Mouse (Mus musculus) kidney, adult 2 months (tissue): ENCODE measurements around the gene Olfr994. TPM values are rescaled to one million over a fixed set of nuclear protein-coding genes. Genes with fewer than 3 reads are reported as not detected.

Experiments used
- DNase-seq: peaks from one replicate; pipeline ENCODE4 v3.0.0; 2021
- H3K27ac ChIP-seq: fragments of 200-500 bp; 2 replicates; pipeline ENCODE4 v1.5.1; 2012; ENCODE audit warnings: low read depth, low read length, control low read depth, inconsistent platforms; ENCODE audit not compliant: insufficient read depth
- H3K27me3 ChIP-seq: fragments of 200-500 bp; replicated peaks from 2 replicates; pipeline ENCODE4 v1.6.1; 2012; ENCODE audit warnings: mild to moderate bottlenecking, moderate library complexity, low read length, inconsistent platforms; ENCODE audit not compliant: control insufficient read depth, insufficient read depth
- H3K36me3 ChIP-seq: fragments of 200-500 bp; 2 replicates; pipeline ENCODE4 v1.6.1; 2012; ENCODE audit warnings: mild to moderate bottlenecking, moderate library complexity, low read length, inconsistent platforms; ENCODE audit not compliant: control insufficient read depth, insufficient read depth
- H3K4me1 ChIP-seq: fragments of 200-500 bp; 2 replicates; pipeline ENCODE4 v1.6.1; 2011; ENCODE audit warnings: low read length; ENCODE audit not compliant: control insufficient read depth, insufficient read depth
- H3K4me3 ChIP-seq: fragments of 200-500 bp; 2 replicates; pipeline ENCODE4 v1.5.1; 2011; ENCODE audit warnings: mild to moderate bottlenecking, low read depth, low read length, control low read depth; ENCODE audit not compliant: insufficient read depth
- CTCF ChIP-seq: fragments of 200-500 bp; conservative IDR thresholded peaks from 2 replicates; pipeline ENCODE4 v1.5.1; 2011; ENCODE audit warnings: low read depth, mild to moderate bottlenecking, control low read depth, low read length, moderate library complexity, mixed read lengths; ENCODE audit not compliant: insufficient read depth, insufficient read length
- POLR2A ChIP-seq: fragments of 200-500 bp; IDR thresholded peaks from one replicate; pipeline ENCODE4 v1.6.1; 2011; ENCODE audit warnings: low read depth, low read length, control low read depth
- WGBS: fragments of 180-500 bp; shearing (Covaris S2); methylation state at CpG from one replicate; pipeline ENCODE4 v1.1.7; 2018; 5-methylcytosine and 5-hydroxymethylcytosine counted together
- polyA plus RNA-seq: library from polyadenylated mRNA; depleted of rRNA; stranded (reverse); fragments of >200 nt; gene quantifications from 2 replicates; pipeline ENCODE4 v1.2.3, GENCODE M21; 2012; rRNA removed

Gene Olfr994
- polyA plus RNA-seq, result not detected in 2 replicates

DNA sequence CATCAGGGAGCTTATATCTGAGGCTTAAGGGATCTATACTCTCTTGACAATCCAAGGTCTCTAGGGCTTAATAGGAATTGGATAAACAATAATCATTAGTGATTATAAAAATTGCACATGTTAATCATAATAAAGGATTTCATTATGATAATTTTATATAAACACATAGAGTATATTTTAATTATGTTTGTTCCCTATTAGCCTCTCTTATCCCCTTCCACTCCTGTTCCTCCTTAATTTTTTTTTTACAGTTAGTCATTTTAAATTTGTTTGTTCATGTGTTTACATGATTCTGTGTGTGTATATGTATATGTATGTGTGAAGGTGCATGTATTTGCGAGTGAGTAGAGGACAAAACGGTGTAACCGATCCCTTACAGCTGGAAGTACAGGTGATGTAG is at the start of gene Olfr994:
Gene Olfr994, minus strand, starts transcription at position 101 of the 400 bp plus-strand sequence.
- Histone ChIP-seq H3K27me3 (no peaks in the 10 kb centered on the region), H3K4me3 (no peak within 1 kb of the TSS), H3K27ac (no peak within 1 kb of the TSS), H3K4me1 (no peaks in the 10 kb centered on the region), H3K36me3 (no peaks in the 10 kb centered on the region)
- no peak for TF ChIP-seq CTCF
- TF ChIP-seq POLR2A, result no peak
- WGBS, result 94% methylated on average over 3 of the region's 3 CpGs
- DNase-seq, result no peak

- no peaks in the 10 kb centered on the region for H3K4me1 ChIP-seq
- H3K36me3 ChIP-seq, result no peaks in the 10 kb centered on the region
- H3K27ac ChIP-seq, result no peak overlapping the region
- no peaks in the 10 kb centered on the region for H3K27me3 ChIP-seq
- DNase-seq, result peak; percentile 6
- WGBS, result 62% methylated on average over 3 of the region's 3 CpGs
- TF ChIP-seq POLR2A (no peak), CTCF (no peak)
- H3K4me3 ChIP-seq, result no peak overlapping the region
Observed at GRCm38 (mm10) chr2:85466801-85467325, 30.6 kb upstream of the Olfr994 start.

- no peak within 1 kb of the TSS for H3K4me3 ChIP-seq
- H3K27me3 ChIP-seq, result no peaks in the 10 kb centered on the region
- H3K27ac ChIP-seq, result no peak within 1 kb of the TSS
- no peak for TF ChIP-seq POLR2A
- no peak for TF ChIP-seq CTCF
- H3K4me1 ChIP-seq, result no peaks in the 10 kb centered on the region
- DNase-seq, result no peak
- no peaks in the 10 kb centered on the region for H3K36me3 ChIP-seq
- WGBS, result 29% methylated on average over 1 of the region's 1 CpGs
Observed at GRCm38 (mm10) chr2:85443539-85443938, 7.3 kb upstream of the Olfr994 start, which contains the start of gene Olfr995. Olfr995 (minus strand) TSS chr2:85443639.

GRCm38 (mm10) chr2:85442546-85442945 is 6.3 kb upstream of the Olfr994 start:
- no peak for DNase-seq
- no peak for TF ChIP-seq CTCF
- TF ChIP-seq POLR2A, result no peak
- Histone ChIP-seq H3K36me3 (no peaks in the 10 kb centered on the region), H3K27me3 (no peaks in the 10 kb centered on the region), H3K4me1 (no peaks in the 10 kb centered on the region), H3K4me3 (no peak overlapping the region), H3K27ac (no peak overlapping the region)

DNA sequence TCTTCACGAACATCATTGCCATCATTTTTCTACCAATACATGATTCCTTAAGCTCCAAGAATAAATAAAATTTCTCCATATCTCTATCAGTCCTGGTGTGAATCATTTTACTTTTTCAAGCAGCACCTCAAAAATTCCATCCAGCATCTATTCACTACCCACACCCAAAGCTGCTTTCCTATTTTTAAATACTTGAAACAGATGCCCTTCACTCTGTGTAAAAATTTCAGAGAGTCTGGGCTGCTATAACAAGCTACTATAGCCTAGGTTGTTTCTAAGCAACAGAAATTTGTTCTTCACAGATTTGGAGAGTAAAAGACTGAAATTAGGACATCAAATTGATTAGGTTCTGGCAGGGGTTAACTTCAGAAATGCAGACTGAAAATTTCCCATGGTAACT is 10.4 kb downstream of the Olfr994 start:
- no peaks in the 10 kb centered on the region for H3K36me3 ChIP-seq
- no peaks in the 10 kb centered on the region for H3K27me3 ChIP-seq
- H3K27ac ChIP-seq, result no peak overlapping the region
- no peak for TF ChIP-seq POLR2A
- TF ChIP-seq CTCF, result no peak
- DNase-seq, result no peak
- 89% methylated on average over 1 of the region's 1 CpGs for WGBS
- no peak overlapping the region for H3K4me3 ChIP-seq
- no peaks in the 10 kb centered on the region for H3K4me1 ChIP-seq

- H3K36me3 ChIP-seq, result no peaks in the 10 kb centered on the region
- H3K4me1 ChIP-seq, result no peaks in the 10 kb centered on the region
- TF ChIP-seq CTCF (no peak), POLR2A (no peak)
- no peaks in the 10 kb centered on the region for H3K27me3 ChIP-seq
- H3K4me3 ChIP-seq, result no peak within 1 kb of the TSS
- H3K27ac ChIP-seq, result no peak within 1 kb of the TSS
- no peak for DNase-seq
Observed at GRCm38 (mm10) chr2:85414777-85415176, 21.5 kb downstream of the Olfr994 start, which contains the start of gene Olfr993. Olfr993 (minus strand) TSS chr2:85414877.

- no peak for DNase-seq
- H3K36me3 ChIP-seq, result no peaks in the 10 kb centered on the region
- no peak for TF ChIP-seq CTCF
- no peak for TF ChIP-seq POLR2A
- 46% methylated on average over 2 of the region's 2 CpGs for WGBS
- no peaks in the 10 kb centered on the region for H3K4me1 ChIP-seq
- no peak within 1 kb of the TSS for H3K27ac ChIP-seq
- no peaks in the 10 kb centered on the region for H3K27me3 ChIP-seq
- no peak within 1 kb of the TSS for H3K4me3 ChIP-seq
Observed at GRCm38 (mm10) chr2:85409369-85409768, 26.9 kb downstream of the Olfr994 start, which contains the start of gene Olfr992. Olfr992 (minus strand) TSS chr2:85409469.

Other genes with a start within 250 kb of the Olfr994 start
- 0.52 and 0.61 TPM in 2 replicates for gene Lrrc55, start 239.3 kb downstream of the Olfr994 start, polyA plus RNA-seq
- gene Olfr987, start 97.1 kb downstream of the Olfr994 start, polyA plus RNA-seq, result not detected in 2 replicates
- not detected in 2 replicates for gene Olfr988, start 73.2 kb downstream of the Olfr994 start, polyA plus RNA-seq
- gene Olfr992, start 27.0 kb downstream of the Olfr994 start, polyA plus RNA-seq, result not detected in 2 replicates
- not detected in 2 replicates for gene Olfr993, start 21.6 kb downstream of the Olfr994 start, polyA plus RNA-seq
- not detected in 2 replicates for gene Olfr995, start 7.2 kb upstream of the Olfr994 start, polyA plus RNA-seq
- not detected in 2 replicates for gene 4833423E24Rik, start 82.6 kb upstream of the Olfr994 start, polyA plus RNA-seq
- gene Olfr996, start 142.8 kb upstream of the Olfr994 start, polyA plus RNA-seq, result not detected in 2 replicates
- not detected in 2 replicates for gene Olfr998, start 152.5 kb upstream of the Olfr994 start, polyA plus RNA-seq
- gene Olfr1000, start 175.5 kb upstream of the Olfr994 start, polyA plus RNA-seq, result not detected in 2 replicates
- gene Olfr1002, start 214.3 kb upstream of the Olfr994 start, polyA plus RNA-seq, result not detected in 2 replicates
- gene Olfr154, start 228.0 kb upstream of the Olfr994 start, polyA plus RNA-seq, result not detected in 2 replicates
- not detected in 2 replicates for gene Olfr1006, start 242.3 kb upstream of the Olfr994 start, polyA plus RNA-seq